In genomic region chrX:42973562-42973961, GRCm38 (mm10) we compare ENCODE assay signal across 11 mouse cellular contexts.
DNase-seq lines count a peak whose midpoint lies in the region; ATAC-seq and TF ChIP-seq lines count a peak whose summit lies in the region.
"Had no signal": no experiment of that assay in that cellular context is flagged by ENCODE, and none has a peak within 500 bp of the region (broad histone marks: within the 10 kb centered on the region; RNA-seq: fewer than 3 reads in every experiment).

No protein-coding gene starts in this region.

- H3K4me1 ChIP-seq in heart, postnatal 0 days (ENCODE audit: control insufficient read depth, insufficient read depth) = no peaks in the 10 kb centered on the region
- H3K4me1 ChIP-seq in midbrain, embryonic 10.5 days = no peaks in the 10 kb centered on the region
- no peaks in the 10 kb centered on the region for H3K4me1 ChIP-seq in midbrain, embryonic 16.5 days (ENCODE audit: control insufficient read depth, insufficient read depth, low read length)
- H3K4me1 ChIP-seq: embryonic facial prominence, embryonic 15.5 days; heart, embryonic 15.5 days; neural tube, embryonic 12.5 days had no signal

- no peaks in the 10 kb centered on the region for H3K27me3 ChIP-seq in heart, postnatal 0 days (ENCODE audit: control insufficient read depth, insufficient read depth, low read length)
- H3K27me3 ChIP-seq in midbrain, embryonic 10.5 days (ENCODE audit: low read depth, poor library complexity, severe bottlenecking) = no peaks in the 10 kb centered on the region
- no peaks in the 10 kb centered on the region for H3K27me3 ChIP-seq in midbrain, embryonic 16.5 days (ENCODE audit: control insufficient read depth, insufficient read depth, low read depth, low read length)
- H3K27me3 ChIP-seq: embryonic facial prominence, embryonic 15.5 days; heart, embryonic 15.5 days; neural tube, embryonic 12.5 days had no signal

- H3K4me2 ChIP-seq in heart, postnatal 0 days (ENCODE audit: low read depth, low read length) = no peak overlapping the region
- H3K4me2 ChIP-seq in midbrain, embryonic 16.5 days (ENCODE audit: low read length) = no peak overlapping the region
- H3K4me2 ChIP-seq: embryonic facial prominence, embryonic 15.5 days; heart, embryonic 15.5 days; neural tube, embryonic 12.5 days had no signal

- no peaks in the 10 kb centered on the region for H3K9me3 ChIP-seq in heart, postnatal 0 days (replicated peaks; ENCODE audit: control insufficient read depth, low read length)
- H3K9me3 ChIP-seq in midbrain, embryonic 10.5 days (replicated peaks) = no peaks in the 10 kb centered on the region
- H3K9me3 ChIP-seq in midbrain, embryonic 16.5 days (replicated peaks; ENCODE audit: control insufficient read depth, low read length, poor library complexity, severe bottlenecking) = no peaks in the 10 kb centered on the region
- H3K9me3 ChIP-seq: embryonic facial prominence, embryonic 15.5 days; heart, embryonic 15.5 days; neural tube, embryonic 12.5 days had no signal

- no peaks in the 10 kb centered on the region for H3K36me3 ChIP-seq in heart, postnatal 0 days (replicated peaks; ENCODE audit: control insufficient read depth, insufficient read depth, low read length)
- no peaks in the 10 kb centered on the region for H3K36me3 ChIP-seq in midbrain, embryonic 10.5 days
- H3K36me3 ChIP-seq in midbrain, embryonic 16.5 days (ENCODE audit: control insufficient read depth, insufficient read depth, low read length) = no peaks in the 10 kb centered on the region
- H3K36me3 ChIP-seq: embryonic facial prominence, embryonic 15.5 days; heart, embryonic 15.5 days; neural tube, embryonic 12.5 days had no signal

- no peak for ATAC-seq in heart, postnatal 0 days (ENCODE audit: insufficient read depth, low read depth)
- ATAC-seq in midbrain, embryonic 16.5 days = no peak

- no peak for DNase-seq in heart, postnatal 0 days (ENCODE audit: low spot score)
- DNase-seq in heart, postnatal 4 days = no peak
- DNase-seq in midbrain, embryonic 10.5 days (ENCODE audit: low spot score) = peak; percentile 12
- DNase-seq in brain, adult 2 months (ENCODE audit: low read depth, low spot score) = peak; percentile 10
- DNase-seq in thymus, postnatal 0 days (ENCODE audit: low spot score) = peak; percentile 18
- no peak for DNase-seq in frontal cortex, postnatal 36 days (ENCODE audit: low spot score in 2 of 2)
- DNase-seq in MN1 (ENCODE audit: low spot score) = no peak

- no peak overlapping the region for H3K4me3 ChIP-seq in heart, postnatal 0 days (ENCODE audit: low read depth, low read length)
- no peak overlapping the region for H3K4me3 ChIP-seq in midbrain, embryonic 10.5 days
- H3K4me3 ChIP-seq in midbrain, embryonic 16.5 days (ENCODE audit: low read depth, low read length) = no peak overlapping the region
- H3K4me3 ChIP-seq: embryonic facial prominence, embryonic 15.5 days; heart, embryonic 15.5 days; neural tube, embryonic 12.5 days had no signal

- TF ChIP-seq CTCF in heart, postnatal 0 days (IDR thresholded peaks at IDR 0.05; ENCODE audit: low read depth) = 0 out of 2 replicates have a peak, but pooled peaks have one; percentile 14

- H3K27ac ChIP-seq in heart, postnatal 0 days (ENCODE audit: low read depth) = no peak overlapping the region
- no peak overlapping the region for H3K27ac ChIP-seq in midbrain, embryonic 10.5 days (replicated peaks)
- no peak overlapping the region for H3K27ac ChIP-seq in midbrain, embryonic 16.5 days (ENCODE audit: low read length)
- H3K27ac ChIP-seq: embryonic facial prominence, embryonic 15.5 days; heart, embryonic 15.5 days; neural tube, embryonic 12.5 days had no signal

- no peak for TF ChIP-seq EP300 in heart, postnatal 0 days (IDR thresholded peaks at IDR 0.05; ENCODE audit: low read depth)

- WGBS in heart, postnatal 0 days = 0% methylated on average over 1 of the region's 1 CpGs
- 0% methylated on average over 1 of the region's 1 CpGs for WGBS in midbrain, embryonic 10.5 days
- 0% methylated on average over 1 of the region's 1 CpGs for WGBS in midbrain, embryonic 16.5 days

- H3K9ac ChIP-seq in heart, postnatal 0 days (replicated peaks; ENCODE audit: low read depth, low read length) = no peak overlapping the region
- H3K9ac ChIP-seq in midbrain, embryonic 16.5 days (ENCODE audit: low read depth, low read length) = no peak overlapping the region
- H3K9ac ChIP-seq: embryonic facial prominence, embryonic 15.5 days; heart, embryonic 15.5 days; neural tube, embryonic 12.5 days had no signal

Comparison
In these comparisons a context has a peak if more than half of its experiments do, and no peak if none do; other contexts are left out.
1. DNase-seq: peak in midbrain, embryonic 10.5 days (single experiment), brain, adult 2 months (single experiment) and thymus, postnatal 0 days (single experiment); none in heart, postnatal 0 days (single experiment), heart, postnatal 4 days (single experiment), frontal cortex, postnatal 36 days (0 of 2) and MN1 (single experiment).